Mouse (Mus musculus): Measurements from ENCODE around the gene Tppp3. TPM values are rescaled to one million over a fixed set of nuclear protein-coding genes. Genes with fewer than 3 reads are reported as not detected.
A peak's percentile ranks its signal among the peaks of the same experiment; 100 is the strongest.

The Tppp3 gene
- polyA plus RNA-seq, 1 experiment from 2014 or later, result 39.1 TPM

GRCm38 (mm10) chr8:105473816-105474606, 2.7 kb upstream of the Tppp3 start:
- Histone ChIP-seq H3K4me3 (ENCODE audit: low read depth, low read length) (no peak overlapping the region), H3K9ac (replicated peaks; ENCODE audit: low read depth, low read length) (no peak overlapping the region), H3K9me3 (ENCODE audit: control insufficient read depth, low read depth, low read length) (no peaks in the 10 kb centered on the region), H3K27ac (ENCODE audit: low read length) (no peak overlapping the region), H3K4me1 (ENCODE audit: control insufficient read depth, insufficient read depth, low read length) (peaks cover 28% of the 10 kb centered on the region), H3K4me2 (replicated peaks; ENCODE audit: low read depth, low read length) (no peak overlapping the region), H3K36me3 (ENCODE audit: control insufficient read depth, insufficient read depth, low read length) (peaks cover 20% of the 10 kb centered on the region), H3K27me3 (ENCODE audit: control insufficient read depth, insufficient read depth, low read length) (no peaks in the 10 kb centered on the region)
- WGBS, result 33% methylated on average over 17 of the region's 17 CpGs
- no peak for ATAC-seq (ENCODE audit: insufficient number of reproducible peaks, insufficient read depth, low FRiP score, low read depth)

- Histone ChIP-seq H3K9me3 (ENCODE audit: control insufficient read depth, low read depth, low read length) (no peaks in the 10 kb centered on the region), H3K4me3 (ENCODE audit: low read depth, low read length) (no peak overlapping the region), H3K36me3 (ENCODE audit: control insufficient read depth, insufficient read depth, low read length) (peaks cover 12% of the 10 kb centered on the region), H3K27ac (ENCODE audit: low read length) (no peak overlapping the region), H3K4me1 (ENCODE audit: control insufficient read depth, insufficient read depth, low read length) (peaks cover 28% of the 10 kb centered on the region), H3K4me2 (replicated peaks; ENCODE audit: low read depth, low read length) (no peak overlapping the region), H3K27me3 (ENCODE audit: control insufficient read depth, insufficient read depth, low read length) (no peaks in the 10 kb centered on the region), H3K9ac (replicated peaks; ENCODE audit: low read depth, low read length) (no peak overlapping the region)
- WGBS, result 75% methylated on average over 9 of the region's 9 CpGs
- ATAC-seq (ENCODE audit: insufficient number of reproducible peaks, insufficient read depth, low FRiP score, low read depth), result no peak
These were observed 1.7 kb upstream of the Tppp3 start for GRCm38 (mm10) chr8:105472983-105473382.

- H3K9me3 ChIP-seq (ENCODE audit: control insufficient read depth, low read depth, low read length), result no peaks in the 10 kb centered on the region
- peaks cover 28% of the 10 kb centered on the region for H3K4me1 ChIP-seq (ENCODE audit: control insufficient read depth, insufficient read depth, low read length)
- no peak overlapping the region for H3K4me3 ChIP-seq (ENCODE audit: low read depth, low read length)
- peaks cover 7% of the 10 kb centered on the region for H3K36me3 ChIP-seq (ENCODE audit: control insufficient read depth, insufficient read depth, low read length)
- H3K27me3 ChIP-seq (ENCODE audit: control insufficient read depth, insufficient read depth, low read length), result no peaks in the 10 kb centered on the region
- no peak overlapping the region for H3K27ac ChIP-seq (ENCODE audit: low read length)
- H3K9ac ChIP-seq (replicated peaks; ENCODE audit: low read depth, low read length), result no peak overlapping the region
- ATAC-seq (ENCODE audit: insufficient number of reproducible peaks, insufficient read depth, low FRiP score, low read depth), result no peak
- WGBS, result 50% methylated on average over 23 of the region's 23 CpGs
- no peak overlapping the region for H3K4me2 ChIP-seq (replicated peaks; ENCODE audit: low read depth, low read length)
These were observed 1.1 kb upstream of the Tppp3 start for GRCm38 (mm10) chr8:105472414-105472932.

- Histone ChIP-seq H3K4me2 (replicated peaks; ENCODE audit: low read depth, low read length) (peak overlapping the region; percentile 55), H3K4me3 (ENCODE audit: low read depth, low read length) (peak overlapping the region; percentile 22), H3K4me1 (ENCODE audit: control insufficient read depth, insufficient read depth, low read length) (peaks cover 28% of the 10 kb centered on the region), H3K27me3 (ENCODE audit: control insufficient read depth, insufficient read depth, low read length) (no peaks in the 10 kb centered on the region), H3K9me3 (ENCODE audit: control insufficient read depth, low read depth, low read length) (no peaks in the 10 kb centered on the region), H3K27ac (ENCODE audit: low read length) (no peak overlapping the region), H3K36me3 (ENCODE audit: control insufficient read depth, insufficient read depth, low read length) (no peaks in the 10 kb centered on the region; the same call in 1 of the 2 replicates), H3K9ac (replicated peaks; ENCODE audit: low read depth, low read length) (peak overlapping the region; percentile 32; the same call in 1 of the 2 replicates)
- 20% methylated on average over 11 of the region's 11 CpGs for WGBS
- no peak for ATAC-seq (ENCODE audit: insufficient number of reproducible peaks, insufficient read depth, low FRiP score, low read depth)
These were observed 529 bp downstream of the Tppp3 start for GRCm38 (mm10) chr8:105470681-105471313.

- H3K4me1 ChIP-seq (ENCODE audit: control insufficient read depth, insufficient read depth, low read length), result peaks cover 28% of the 10 kb centered on the region
These were observed 1.1 kb downstream of the Tppp3 start for GRCm38 (mm10) chr8:105470262-105470661.

GRCm38 (mm10) chr8:105469816-105470215, 1.5 kb downstream of the Tppp3 start:
- H3K27ac ChIP-seq (ENCODE audit: low read length), result no peak overlapping the region
- WGBS, result 86% methylated on average over 5 of the region's 5 CpGs
- no peak overlapping the region for H3K4me2 ChIP-seq (replicated peaks; ENCODE audit: low read depth, low read length)
- no peaks in the 10 kb centered on the region for H3K9me3 ChIP-seq (ENCODE audit: control insufficient read depth, low read depth, low read length)
- no peak for ATAC-seq (ENCODE audit: insufficient number of reproducible peaks, insufficient read depth, low FRiP score, low read depth)
- H3K9ac ChIP-seq (replicated peaks; ENCODE audit: low read depth, low read length), result no peak overlapping the region
- H3K27me3 ChIP-seq (ENCODE audit: control insufficient read depth, insufficient read depth, low read length), result no peaks in the 10 kb centered on the region
- peaks cover 23% of the 10 kb centered on the region for H3K4me1 ChIP-seq (ENCODE audit: control insufficient read depth, insufficient read depth, low read length)
- no peak overlapping the region for H3K4me3 ChIP-seq (ENCODE audit: low read depth, low read length)
- H3K36me3 ChIP-seq (ENCODE audit: control insufficient read depth, insufficient read depth, low read length), result no peaks in the 10 kb centered on the region; the same call in 1 of the 2 replicates

More at GRCm38 (mm10) chr8:105470262-105470661, 1.1 kb downstream of the Tppp3 start:
- no peaks in the 10 kb centered on the region for H3K27me3 ChIP-seq (ENCODE audit: control insufficient read depth, insufficient read depth, low read length)
- no peaks in the 10 kb centered on the region for H3K9me3 ChIP-seq (ENCODE audit: control insufficient read depth, low read depth, low read length)
- WGBS, result 69% methylated on average over 5 of the region's 5 CpGs
- no peak overlapping the region for H3K27ac ChIP-seq (ENCODE audit: low read length)
- H3K4me2 ChIP-seq (replicated peaks; ENCODE audit: low read depth, low read length), result no peak overlapping the region
- H3K4me3 ChIP-seq (ENCODE audit: low read depth, low read length), result no peak overlapping the region
- H3K9ac ChIP-seq (replicated peaks; ENCODE audit: low read depth, low read length), result no peak overlapping the region
- no peak for ATAC-seq (ENCODE audit: insufficient number of reproducible peaks, insufficient read depth, low FRiP score, low read depth)
- no peaks in the 10 kb centered on the region; the same call in 1 of the 2 replicates for H3K36me3 ChIP-seq (ENCODE audit: control insufficient read depth, insufficient read depth, low read length)

GRCm38 (mm10) chr8:105469041-105469695, 2.2 kb downstream of the Tppp3 start:
- H3K4me3 ChIP-seq (ENCODE audit: low read depth, low read length), result no peak overlapping the region
- ATAC-seq (ENCODE audit: insufficient number of reproducible peaks, insufficient read depth, low FRiP score, low read depth), result no peak
- H3K4me1 ChIP-seq (ENCODE audit: control insufficient read depth, insufficient read depth, low read length), result peaks cover 17% of the 10 kb centered on the region
- no peak overlapping the region for H3K27ac ChIP-seq (ENCODE audit: low read length)
- no peak overlapping the region for H3K9ac ChIP-seq (replicated peaks; ENCODE audit: low read depth, low read length)
- WGBS, result 52% methylated on average over 6 of the region's 6 CpGs
- no peaks in the 10 kb centered on the region for H3K27me3 ChIP-seq (ENCODE audit: control insufficient read depth, insufficient read depth, low read length)
- no peaks in the 10 kb centered on the region for H3K9me3 ChIP-seq (ENCODE audit: control insufficient read depth, low read depth, low read length)
- no peaks in the 10 kb centered on the region; the same call in 1 of the 2 replicates for H3K36me3 ChIP-seq (ENCODE audit: control insufficient read depth, insufficient read depth, low read length)
- H3K4me2 ChIP-seq (replicated peaks; ENCODE audit: low read depth, low read length), result no peak overlapping the region

- ATAC-seq (ENCODE audit: insufficient number of reproducible peaks, insufficient read depth, low FRiP score, low read depth), result no peak
- WGBS, result 90% methylated on average over 27 of the region's 27 CpGs
- peaks cover 12% of the 10 kb centered on the region for H3K4me1 ChIP-seq (ENCODE audit: control insufficient read depth, insufficient read depth, low read length)
- H3K27me3 ChIP-seq (ENCODE audit: control insufficient read depth, insufficient read depth, low read length), result no peaks in the 10 kb centered on the region
- no peaks in the 10 kb centered on the region for H3K9me3 ChIP-seq (ENCODE audit: control insufficient read depth, low read depth, low read length)
- H3K9ac ChIP-seq (replicated peaks; ENCODE audit: low read depth, low read length), result no peak overlapping the region
- H3K4me2 ChIP-seq (replicated peaks; ENCODE audit: low read depth, low read length), result no peak overlapping the region
- no peak overlapping the region for H3K27ac ChIP-seq (ENCODE audit: low read length)
- no peak overlapping the region for H3K4me3 ChIP-seq (ENCODE audit: low read depth, low read length)
- no peaks in the 10 kb centered on the region for H3K36me3 ChIP-seq (ENCODE audit: control insufficient read depth, insufficient read depth, low read length)
These were observed 3.2 kb downstream of the Tppp3 start for GRCm38 (mm10) chr8:105468002-105468720.

Measured in stomach, embryonic 14.5 days (tissue).